Mouse (Mus musculus) small intestine, adult 2 months (tissue): ENCODE measurements around the gene Mgat3.

Experiments
- CTCF ChIP-seq: fragments of 200-500 bp; IDR thresholded peaks from 2 replicates; pipeline ENCODE4 v1.5.1; 2012; ENCODE audit warnings: low read depth, mild to moderate bottlenecking, control low read depth, inconsistent platforms, low read length, moderate library complexity, mixed read lengths; ENCODE audit not compliant: insufficient replicate concordance, insufficient read length; ENCODE audit errors: extremely low read depth
- POLR2A ChIP-seq: fragments of 200-500 bp; IDR thresholded peaks from 2 replicates; pipeline ENCODE4 v1.6.1; 2012; ENCODE audit warnings: low read depth, mild to moderate bottlenecking, control low read depth, inconsistent platforms, low read length, moderate library complexity

GRCm38 (mm10) chr15:80221031-80221430 lies 47.5 kb downstream of the Mgat3 start:
- no peak for TF ChIP-seq CTCF
- TF ChIP-seq POLR2A, result no peak
